Mouse (Mus musculus) testis, adult 2 months (tissue): ENCODE measurements around the gene Nub1.

Experiments used
- CTCF ChIP-seq: fragments of 200-500 bp; IDR thresholded peaks from 2 replicates; pipeline ENCODE4 v1.5.1; 2012; ENCODE audit warnings: low read depth, mild to moderate bottlenecking, inconsistent platforms, low read length, moderate library complexity; ENCODE audit not compliant: control insufficient read depth, insufficient read depth, insufficient replicate concordance
- POLR2A ChIP-seq: fragments of 200-500 bp; IDR thresholded peaks from 2 replicates; pipeline ENCODE4 v1.6.1; 2012; ENCODE audit warnings: low read depth, mild to moderate bottlenecking, inconsistent platforms, low read length, moderate library complexity; ENCODE audit not compliant: control insufficient read depth

DNA sequence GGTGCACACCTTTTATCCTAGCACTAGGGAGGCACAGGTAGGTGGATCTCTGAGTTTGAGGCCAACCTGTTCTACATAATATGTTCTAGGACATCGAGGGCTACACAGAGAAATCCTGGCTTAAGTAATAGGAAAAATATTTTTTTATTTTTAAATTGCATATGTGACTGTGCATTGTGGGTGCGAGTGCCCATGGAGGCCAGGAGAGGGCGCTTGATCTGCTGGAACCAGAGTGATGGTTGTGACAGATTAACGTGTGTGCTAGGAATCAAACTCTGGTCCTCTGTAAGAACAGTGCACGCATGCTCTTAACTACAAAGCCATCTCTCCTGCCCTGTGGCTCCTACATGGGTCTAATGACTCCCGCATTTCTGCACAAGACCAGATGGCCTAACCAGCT, 26.3 kb downstream of the Nub1 start:
- TF ChIP-seq CTCF: peak; percentile 51; the same call in 1 of the 2 replicates
- no peak for TF ChIP-seq POLR2A
